In genomic region chrX:60013084-60013676, GRCm38 (mm10) we compare ENCODE assay signal across 8 mouse cellular contexts. TPM values are rescaled to one million over a fixed set of nuclear protein-coding genes. Genes with fewer than 3 reads are reported as not detected.
DNase-seq lines count a peak whose midpoint lies in the region; ATAC-seq lines count a peak whose summit lies in the region.

No protein-coding gene starts in this region.

- H3K9me3 ChIP-seq in hindbrain, embryonic 10.5 days = no peaks in the 10 kb centered on the region
- no peaks in the 10 kb centered on the region for H3K9me3 ChIP-seq in hindbrain, embryonic 16.5 days (ENCODE audit: control insufficient read depth, low read length)
- H3K9me3 ChIP-seq in forebrain, embryonic 15.5 days = no peaks in the 10 kb centered on the region

- H3K4me1 ChIP-seq in hindbrain, embryonic 10.5 days (replicated peaks) = no peaks in the 10 kb centered on the region
- no peaks in the 10 kb centered on the region for H3K4me1 ChIP-seq in hindbrain, embryonic 16.5 days (ENCODE audit: control insufficient read depth, insufficient read depth, low read depth, low read length)
- no peaks in the 10 kb centered on the region for H3K4me1 ChIP-seq in forebrain, embryonic 15.5 days

- no peak overlapping the region for H3K9ac ChIP-seq in hindbrain, embryonic 16.5 days (ENCODE audit: low read depth, low read length)
- H3K9ac ChIP-seq in forebrain, embryonic 15.5 days (replicated peaks) = no peak overlapping the region

- H3K4me3 ChIP-seq in hindbrain, embryonic 10.5 days = no peak overlapping the region
- no peak overlapping the region for H3K4me3 ChIP-seq in hindbrain, embryonic 16.5 days (ENCODE audit: low read length)
- H3K4me3 ChIP-seq in forebrain, embryonic 15.5 days = no peak overlapping the region

- H3K27ac ChIP-seq in hindbrain, embryonic 10.5 days = no peak overlapping the region
- H3K27ac ChIP-seq in hindbrain, embryonic 16.5 days (ENCODE audit: low read depth, low read length) = no peak overlapping the region
- H3K27ac ChIP-seq in forebrain, embryonic 15.5 days (replicated peaks) = no peak overlapping the region

- no peaks in the 10 kb centered on the region for H3K27me3 ChIP-seq in hindbrain, embryonic 10.5 days (ENCODE audit: insufficient read depth, poor library complexity, severe bottlenecking)
- H3K27me3 ChIP-seq in hindbrain, embryonic 16.5 days (replicated peaks; ENCODE audit: control insufficient read depth, insufficient read depth, low read length) = no peaks in the 10 kb centered on the region
- H3K27me3 ChIP-seq in forebrain, embryonic 15.5 days = no peaks in the 10 kb centered on the region

- no peaks in the 10 kb centered on the region for H3K36me3 ChIP-seq in hindbrain, embryonic 10.5 days
- H3K36me3 ChIP-seq in hindbrain, embryonic 16.5 days (ENCODE audit: control insufficient read depth, insufficient read depth, low read length) = no peaks in the 10 kb centered on the region
- no peaks in the 10 kb centered on the region for H3K36me3 ChIP-seq in forebrain, embryonic 15.5 days

- H3K4me2 ChIP-seq in hindbrain, embryonic 16.5 days (ENCODE audit: low read length) = no peak overlapping the region
- H3K4me2 ChIP-seq in forebrain, embryonic 15.5 days (replicated peaks) = no peak overlapping the region

- DNase-seq in hindbrain, embryonic 10.5 days (ENCODE audit: low spot score) = peak; percentile 7
- peak; percentile 49 for DNase-seq in testis, postnatal 10 days (ENCODE audit: low spot score)
- no peak for DNase-seq in testis, postnatal 14 days (ENCODE audit: low spot score)
- DNase-seq in adrenal gland, postnatal 36 days = peak; percentile 24 to 46

- ATAC-seq in hindbrain, embryonic 16.5 days = no peak
- peak; percentile 49 to 68; a peak in 1 of 4 replicates for ATAC-seq in hematopoietic stem cell, adult 5-6 weeks (replicated peaks in 1 of 2; ENCODE audit: insufficient read depth in 1 of 2, low FRiP score in 2 of 2, low TSS enrichment in 1 of 2, low read depth in 1 of 2, poor library complexity in 2 of 2, severe bottlenecking in 2 of 2)
- ATAC-seq in neutrophil, adult 5-6 weeks (ENCODE audit: extremely low read depth, insufficient number of reproducible peaks, low FRiP score, poor library complexity, severe bottlenecking) = peak; percentile 75; the same call in 1 of the 2 replicates
- no peak for ATAC-seq in forebrain, embryonic 15.5 days (replicated peaks)

RNA-seq across cellular contexts. Expression of gene F9, which starts 13.9 kb away (rescaled TPM):
- polyA plus RNA-seq in hindbrain, embryonic 10.5 days (2016; fragmentation: Nextera tagmentation; extraction: Ambion mirVana) = not detected in 2 replicates
- not detected in 2 replicates for polyA plus RNA-seq in hindbrain, embryonic 16.5 days (2015; fragmentation: Nextera tagmentation; extraction: Ambion mirVana)
- not detected for total RNA-seq in adrenal gland, postnatal 36 days (2021)
- total RNA-seq in hematopoietic stem cell, adult 5-6 weeks (2017) = not detected in 2 replicates
- total RNA-seq in neutrophil, adult 5-6 weeks (2017) = 0.70 and 0.74 TPM in 2 replicates
- not detected in 2 replicates for polyA plus RNA-seq in forebrain, embryonic 15.5 days (2015; fragmentation: Nextera tagmentation; extraction: Ambion mirVana)

Comparison
In these comparisons a context has a peak if more than half of its experiments do, and no peak if none do; other contexts are left out.
1. ATAC-seq: peak in hematopoietic stem cell, adult 5-6 weeks (2 of 2) and neutrophil, adult 5-6 weeks (single experiment); none in hindbrain, embryonic 16.5 days (single experiment) and forebrain, embryonic 15.5 days (single experiment).